Mouse (Mus musculus): ENCODE data around the gene 1110002E22Rik. TPM values are rescaled to one million over a fixed set of nuclear protein-coding genes. Genes with fewer than 3 reads are reported as not detected.

The 1110002E22Rik gene
- not detected in 2 replicates for polyA plus RNA-seq (2011; ENCODE audit: insufficient read depth, insufficient read length, low replicate concordance, missing spikeins)

- H3K4me3 ChIP-seq (replicated peaks; ENCODE audit: control insufficient read depth, low read depth, low read length) = no peak within 1 kb of the TSS
- no peak for TF ChIP-seq POLR2A (IDR thresholded peaks at IDR 0.05; ENCODE audit: borderline replicate concordance, control insufficient read depth, low read depth, low read length)
- no peak for TF ChIP-seq CTCF (IDR thresholded peaks at IDR 0.05; ENCODE audit: control insufficient read depth, insufficient read depth, low read length)
- no peaks in the 10 kb centered on the region; the same call in 1 of the 2 replicates for H3K4me1 ChIP-seq (ENCODE audit: control insufficient read depth, insufficient read depth, low read length)
- H3K27ac ChIP-seq (ENCODE audit: control insufficient read depth, insufficient read depth, low read depth, low read length, poor library complexity) = no peak within 1 kb of the TSS
- 87% methylated on average over 33 of the region's 33 CpGs for WGBS
Observed at GRCm38 (mm10) chr3:138064732-138065645, at the start of gene 1110002E22Rik. 1110002E22Rik (plus strand) TSS chr3:138065052.

DNA sequence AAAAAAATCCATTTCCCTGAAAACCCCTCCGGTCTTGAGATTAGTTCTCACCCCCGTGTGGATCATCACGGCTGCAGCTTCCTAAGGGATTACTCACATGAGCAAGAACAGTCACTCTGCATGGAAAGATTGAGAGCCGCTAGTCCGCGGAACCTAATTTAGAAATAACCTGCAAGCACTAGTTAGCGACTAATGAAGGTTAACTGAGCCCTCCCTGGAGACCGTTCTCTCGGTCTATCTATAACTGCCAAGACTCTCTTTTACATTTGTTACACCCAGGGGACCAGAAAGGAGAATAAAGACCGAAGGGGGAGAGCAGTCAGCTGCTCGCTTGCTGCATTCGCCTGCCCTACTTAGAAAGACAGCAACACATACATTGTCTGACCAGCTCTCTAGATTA, 48.0 kb upstream of the 1110002E22Rik start:
- H3K4me3 ChIP-seq (replicated peaks; ENCODE audit: control insufficient read depth, low read depth, low read length) = no peak overlapping the region
- H3K4me1 ChIP-seq (ENCODE audit: control insufficient read depth, insufficient read depth, low read length) = no peaks in the 10 kb centered on the region
- H3K27ac ChIP-seq (ENCODE audit: control insufficient read depth, insufficient read depth, low read depth, low read length, poor library complexity) = no peak overlapping the region
- 78% methylated on average over 12 of the region's 12 CpGs for WGBS
- TF ChIP-seq POLR2A (IDR thresholded peaks at IDR 0.05; ENCODE audit: borderline replicate concordance, control insufficient read depth, low read depth, low read length) = no peak
- no peak for TF ChIP-seq CTCF (IDR thresholded peaks at IDR 0.05; ENCODE audit: control insufficient read depth, insufficient read depth, low read length)

GRCm38 (mm10) chr3:138022003-138022402, 42.8 kb upstream of the 1110002E22Rik start:
- Histone ChIP-seq H3K27ac (ENCODE audit: control insufficient read depth, insufficient read depth, low read depth, low read length, poor library complexity) (no peak overlapping the region), H3K4me3 (replicated peaks; ENCODE audit: control insufficient read depth, low read depth, low read length) (no peak overlapping the region), H3K4me1 (ENCODE audit: control insufficient read depth, insufficient read depth, low read length) (no peaks in the 10 kb centered on the region)
- WGBS = 75% methylated on average over 4 of the region's 4 CpGs
- TF ChIP-seq CTCF (IDR thresholded peaks at IDR 0.05; ENCODE audit: control insufficient read depth, insufficient read depth, low read length) = no peak
- TF ChIP-seq POLR2A (IDR thresholded peaks at IDR 0.05; ENCODE audit: borderline replicate concordance, control insufficient read depth, low read depth, low read length) = no peak

DNA sequence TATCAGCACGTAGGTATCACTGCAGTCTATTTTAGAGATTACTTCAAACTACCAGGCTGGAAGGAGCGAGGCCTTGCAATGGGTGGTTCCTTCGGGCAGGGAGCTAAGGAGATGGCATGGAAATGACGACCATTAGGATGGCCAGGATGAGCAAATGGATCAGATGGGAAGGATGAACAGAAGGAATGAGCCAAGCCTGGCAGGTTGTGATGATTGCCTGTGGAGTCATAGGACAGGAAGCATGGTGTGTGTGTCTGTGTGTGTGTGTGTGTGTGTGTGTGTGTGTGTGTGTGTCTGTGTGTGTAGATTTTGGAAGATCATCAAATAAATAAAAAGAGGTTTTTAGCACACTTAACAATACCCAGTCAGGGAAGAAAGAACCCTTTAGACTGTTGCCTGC, 42.2 kb upstream of the 1110002E22Rik start:
- Histone ChIP-seq H3K27ac (ENCODE audit: control insufficient read depth, insufficient read depth, low read depth, low read length, poor library complexity) (no peak overlapping the region), H3K4me1 (ENCODE audit: control insufficient read depth, insufficient read depth, low read length) (no peaks in the 10 kb centered on the region), H3K4me3 (replicated peaks; ENCODE audit: control insufficient read depth, low read depth, low read length) (no peak overlapping the region)
- 78% methylated on average over 4 of the region's 4 CpGs for whole genome bisulfite sequencing
- no peak for TF ChIP-seq CTCF (IDR thresholded peaks at IDR 0.05; ENCODE audit: control insufficient read depth, insufficient read depth, low read length)

- no peak overlapping the region for H3K4me3 ChIP-seq (replicated peaks; ENCODE audit: control insufficient read depth, low read depth, low read length)
- 34% methylated on average over 10 of the region's 10 CpGs for WGBS
- TF ChIP-seq CTCF (IDR thresholded peaks at IDR 0.05; ENCODE audit: control insufficient read depth, insufficient read depth, low read length) = no peak
- TF ChIP-seq POLR2A (IDR thresholded peaks at IDR 0.05; ENCODE audit: borderline replicate concordance, control insufficient read depth, low read depth, low read length) = no peak
- H3K27ac ChIP-seq (ENCODE audit: control insufficient read depth, insufficient read depth, low read depth, low read length, poor library complexity) = no peak overlapping the region
- no peaks in the 10 kb centered on the region; the same call in 1 of the 2 replicates for H3K4me1 ChIP-seq (ENCODE audit: control insufficient read depth, insufficient read depth, low read length)
Observed at GRCm38 (mm10) chr3:138026286-138026685, 38.6 kb upstream of the 1110002E22Rik start.

GRCm38 (mm10) chr3:138027575-138028362, 37.1 kb upstream of the 1110002E22Rik start:
- Histone ChIP-seq H3K27ac (ENCODE audit: control insufficient read depth, insufficient read depth, low read depth, low read length, poor library complexity) (no peak overlapping the region), H3K4me3 (replicated peaks; ENCODE audit: control insufficient read depth, low read depth, low read length) (no peak overlapping the region), H3K4me1 (ENCODE audit: control insufficient read depth, insufficient read depth, low read length) (no peaks in the 10 kb centered on the region; the same call in 1 of the 2 replicates)
- no peak for TF ChIP-seq POLR2A (IDR thresholded peaks at IDR 0.05; ENCODE audit: borderline replicate concordance, control insufficient read depth, low read depth, low read length)
- no peak for TF ChIP-seq CTCF (IDR thresholded peaks at IDR 0.05; ENCODE audit: control insufficient read depth, insufficient read depth, low read length)
- 70% methylated on average over 5 of the region's 5 CpGs for WGBS

GRCm38 (mm10) chr3:138029351-138029750, 35.5 kb upstream of the 1110002E22Rik start:
- H3K4me1 ChIP-seq (ENCODE audit: control insufficient read depth, insufficient read depth, low read length) = no peaks in the 10 kb centered on the region; the same call in 1 of the 2 replicates
- 36% methylated on average over 5 of the region's 5 CpGs for WGBS
- no peak overlapping the region for H3K27ac ChIP-seq (ENCODE audit: control insufficient read depth, insufficient read depth, low read depth, low read length, poor library complexity)
- H3K4me3 ChIP-seq (replicated peaks; ENCODE audit: control insufficient read depth, low read depth, low read length) = no peak overlapping the region
- TF ChIP-seq POLR2A (IDR thresholded peaks at IDR 0.05; ENCODE audit: borderline replicate concordance, control insufficient read depth, low read depth, low read length) (no peak), CTCF (IDR thresholded peaks at IDR 0.05; ENCODE audit: control insufficient read depth, insufficient read depth, low read length) (no peak)

DNA sequence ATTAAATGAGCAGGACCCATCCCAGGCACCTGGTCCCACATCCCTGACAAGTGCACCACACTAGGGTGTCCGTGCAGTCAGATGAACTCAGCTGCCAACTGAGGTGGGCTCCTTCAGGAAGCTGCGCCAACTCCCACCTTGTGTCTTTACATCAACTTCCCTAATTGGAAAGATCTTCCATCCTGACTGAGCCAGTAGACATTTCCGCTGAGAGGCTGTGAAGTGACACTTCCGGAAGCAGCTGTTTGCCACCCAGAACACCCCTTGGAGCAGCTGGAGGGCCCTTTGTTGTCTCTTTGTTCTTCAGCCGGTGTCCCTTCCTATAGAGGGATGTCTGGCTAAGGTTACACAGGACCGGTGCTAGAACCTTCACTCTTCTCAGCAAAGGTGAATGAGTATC, 34.3 kb upstream of the 1110002E22Rik start:
- H3K4me1 ChIP-seq (ENCODE audit: control insufficient read depth, insufficient read depth, low read length) = no peaks in the 10 kb centered on the region; the same call in 1 of the 2 replicates
- no peak overlapping the region for H3K27ac ChIP-seq (ENCODE audit: control insufficient read depth, insufficient read depth, low read depth, low read length, poor library complexity)
- WGBS = 62% methylated on average over 6 of the region's 6 CpGs
- H3K4me3 ChIP-seq (replicated peaks; ENCODE audit: control insufficient read depth, low read depth, low read length) = no peak overlapping the region
- TF ChIP-seq POLR2A (IDR thresholded peaks at IDR 0.05; ENCODE audit: borderline replicate concordance, control insufficient read depth, low read depth, low read length) = no peak
- TF ChIP-seq CTCF (IDR thresholded peaks at IDR 0.05; ENCODE audit: control insufficient read depth, insufficient read depth, low read length) = no peak

All from bone marrow, adult 2 months (tissue).